Mouse (Mus musculus): ENCODE data around the gene Cog5. TPM values are rescaled to one million over a fixed set of nuclear protein-coding genes. Genes with fewer than 3 reads are reported as not detected.

Gene Cog5
- polyA plus RNA-seq, 2 experiments: 36.9 to 39.1 TPM

GRCm38 (mm10) chr12:31825821-31826220 is 171.2 kb downstream of the Cog5 start:
- 72% methylated on average over 10 of the region's 10 CpGs for WGBS
- no peak for ATAC-seq (ENCODE audit: low FRiP score, low read depth)
- no peaks in the 10 kb centered on the region for H3K27me3 ChIP-seq (ENCODE audit: control insufficient read depth, insufficient read depth, low read length)
- 0 out of 2 replicates have a peak, but pooled peaks cover 6% of the 10 kb centered on the region for H3K4me1 ChIP-seq (ENCODE audit: control insufficient read depth, insufficient read depth, low read length)
- no peak overlapping the region for H3K4me2 ChIP-seq (replicated peaks; ENCODE audit: low read depth, low read length, severe bottlenecking)
- H3K27ac ChIP-seq (replicated peaks; ENCODE audit: low read depth, low read length): no peak overlapping the region
- H3K4me3 ChIP-seq (replicated peaks; ENCODE audit: low read length): no peak overlapping the region
- TF ChIP-seq POLR2A (IDR thresholded peaks at IDR 0.05; ENCODE audit: borderline replicate concordance, extremely low read depth, insufficient read depth, insufficient read length): no peak
- H3K9ac ChIP-seq (ENCODE audit: low read depth, low read length, severe bottlenecking): no peak overlapping the region
- no peaks in the 10 kb centered on the region for H3K9me3 ChIP-seq (ENCODE audit: control insufficient read depth, low read length)
- 0 out of 2 replicates have a peak, but pooled peaks cover 3% of the 10 kb centered on the region for H3K36me3 ChIP-seq (ENCODE audit: control insufficient read depth, insufficient read depth, low read length)
- no peak for DNase-seq (ENCODE audit: low spot score)

GRCm38 (mm10) chr12:31826476-31826875 is 171.8 kb downstream of the Cog5 start:
- 89% methylated on average over 2 of the region's 2 CpGs for WGBS
- Histone ChIP-seq H3K27me3 (ENCODE audit: control insufficient read depth, insufficient read depth, low read length) (no peaks in the 10 kb centered on the region), H3K36me3 (ENCODE audit: control insufficient read depth, insufficient read depth, low read length) (0 out of 2 replicates have a peak, but pooled peaks cover 3% of the 10 kb centered on the region), H3K4me1 (ENCODE audit: control insufficient read depth, insufficient read depth, low read length) (0 out of 2 replicates have a peak, but pooled peaks cover 6% of the 10 kb centered on the region), H3K9ac (ENCODE audit: low read depth, low read length, severe bottlenecking) (no peak overlapping the region), H3K4me2 (replicated peaks; ENCODE audit: low read depth, low read length, severe bottlenecking) (no peak overlapping the region), H3K4me3 (replicated peaks; ENCODE audit: low read length) (no peak overlapping the region), H3K27ac (replicated peaks; ENCODE audit: low read depth, low read length) (no peak overlapping the region), H3K9me3 (ENCODE audit: control insufficient read depth, low read length) (no peaks in the 10 kb centered on the region)
- TF ChIP-seq POLR2A (IDR thresholded peaks at IDR 0.05; ENCODE audit: borderline replicate concordance, extremely low read depth, insufficient read depth, insufficient read length): no peak
- no peak for DNase-seq (ENCODE audit: low spot score)
- no peak for ATAC-seq (ENCODE audit: low FRiP score, low read depth)

GRCm38 (mm10) chr12:31835480-31835879 is 180.8 kb downstream of the Cog5 start:
- no peak overlapping the region for H3K9ac ChIP-seq (ENCODE audit: low read depth, low read length, severe bottlenecking)
- H3K4me2 ChIP-seq (replicated peaks; ENCODE audit: low read depth, low read length, severe bottlenecking): no peak overlapping the region
- H3K4me3 ChIP-seq (replicated peaks; ENCODE audit: low read length): no peak overlapping the region
- 88% methylated on average over 5 of the region's 5 CpGs for WGBS
- no peak overlapping the region for H3K27ac ChIP-seq (replicated peaks; ENCODE audit: low read depth, low read length)
- H3K36me3 ChIP-seq (ENCODE audit: control insufficient read depth, insufficient read depth, low read length): peaks cover 7% of the 10 kb centered on the region; the same call in 1 of the 2 replicates
- no peak for TF ChIP-seq POLR2A (IDR thresholded peaks at IDR 0.05; ENCODE audit: borderline replicate concordance, extremely low read depth, insufficient read depth, insufficient read length)
- DNase-seq (ENCODE audit: low spot score): no peak
- no peak for ATAC-seq (ENCODE audit: low FRiP score, low read depth)
- no peaks in the 10 kb centered on the region for H3K27me3 ChIP-seq (ENCODE audit: control insufficient read depth, insufficient read depth, low read length)
- no peaks in the 10 kb centered on the region for H3K9me3 ChIP-seq (ENCODE audit: control insufficient read depth, low read length)
- H3K4me1 ChIP-seq (ENCODE audit: control insufficient read depth, insufficient read depth, low read length): no peaks in the 10 kb centered on the region

GRCm38 (mm10) chr12:31836211-31836610 is 181.5 kb downstream of the Cog5 start:
- H3K9me3 ChIP-seq (ENCODE audit: control insufficient read depth, low read length): no peaks in the 10 kb centered on the region

GRCm38 (mm10) chr12:31838521-31838920 is 183.9 kb downstream of the Cog5 start:
- TF ChIP-seq POLR2A (IDR thresholded peaks at IDR 0.05; ENCODE audit: borderline replicate concordance, extremely low read depth, insufficient read depth, insufficient read length): no peak
- no peaks in the 10 kb centered on the region for H3K4me1 ChIP-seq (ENCODE audit: control insufficient read depth, insufficient read depth, low read length)
- H3K4me2 ChIP-seq (replicated peaks; ENCODE audit: low read depth, low read length, severe bottlenecking): no peak overlapping the region
- no peak overlapping the region for H3K27ac ChIP-seq (replicated peaks; ENCODE audit: low read depth, low read length)
- H3K27me3 ChIP-seq (ENCODE audit: control insufficient read depth, insufficient read depth, low read length): no peaks in the 10 kb centered on the region
- no peak overlapping the region for H3K9ac ChIP-seq (ENCODE audit: low read depth, low read length, severe bottlenecking)
- ATAC-seq (ENCODE audit: low FRiP score, low read depth) (no peak), DNase-seq (ENCODE audit: low spot score) (no peak)
- no peaks in the 10 kb centered on the region for H3K9me3 ChIP-seq (ENCODE audit: control insufficient read depth, low read length)
- H3K4me3 ChIP-seq (replicated peaks; ENCODE audit: low read length): no peak overlapping the region
- H3K36me3 ChIP-seq (ENCODE audit: control insufficient read depth, insufficient read depth, low read length): peaks cover 10% of the 10 kb centered on the region; the same call in 1 of the 2 replicates

More at GRCm38 (mm10) chr12:31836211-31836610, 181.5 kb downstream of the Cog5 start:
- Histone ChIP-seq H3K27me3 (ENCODE audit: control insufficient read depth, insufficient read depth, low read length) (no peaks in the 10 kb centered on the region), H3K4me3 (replicated peaks; ENCODE audit: low read length) (no peak overlapping the region), H3K9ac (ENCODE audit: low read depth, low read length, severe bottlenecking) (no peak overlapping the region), H3K27ac (replicated peaks; ENCODE audit: low read depth, low read length) (no peak overlapping the region), H3K36me3 (ENCODE audit: control insufficient read depth, insufficient read depth, low read length) (peaks cover 7% of the 10 kb centered on the region; the same call in 1 of the 2 replicates), H3K4me2 (replicated peaks; ENCODE audit: low read depth, low read length, severe bottlenecking) (no peak overlapping the region), H3K4me1 (ENCODE audit: control insufficient read depth, insufficient read depth, low read length) (no peaks in the 10 kb centered on the region)
- no peak for TF ChIP-seq POLR2A (IDR thresholded peaks at IDR 0.05; ENCODE audit: borderline replicate concordance, extremely low read depth, insufficient read depth, insufficient read length)
- no peak for DNase-seq (ENCODE audit: low spot score)
- ATAC-seq (ENCODE audit: low FRiP score, low read depth): no peak
- WGBS: 19% methylated on average over 1 of the region's 1 CpGs

- H3K27me3 ChIP-seq (ENCODE audit: control insufficient read depth, insufficient read depth, low read length): no peaks in the 10 kb centered on the region
- H3K9ac ChIP-seq (ENCODE audit: low read depth, low read length, severe bottlenecking): no peak overlapping the region
- no peak for ATAC-seq (ENCODE audit: low FRiP score, low read depth)
- H3K9me3 ChIP-seq (ENCODE audit: control insufficient read depth, low read length): no peaks in the 10 kb centered on the region
- no peak for TF ChIP-seq POLR2A (IDR thresholded peaks at IDR 0.05; ENCODE audit: borderline replicate concordance, extremely low read depth, insufficient read depth, insufficient read length)
- no peak overlapping the region for H3K27ac ChIP-seq (replicated peaks; ENCODE audit: low read depth, low read length)
- no peak overlapping the region for H3K4me2 ChIP-seq (replicated peaks; ENCODE audit: low read depth, low read length, severe bottlenecking)
- peaks cover 10% of the 10 kb centered on the region; the same call in 1 of the 2 replicates for H3K36me3 ChIP-seq (ENCODE audit: control insufficient read depth, insufficient read depth, low read length)
- no peak for DNase-seq (ENCODE audit: low spot score)
- H3K4me1 ChIP-seq (ENCODE audit: control insufficient read depth, insufficient read depth, low read length): no peaks in the 10 kb centered on the region
- H3K4me3 ChIP-seq (replicated peaks; ENCODE audit: low read length): no peak overlapping the region
These were observed 184.6 kb downstream of the Cog5 start for GRCm38 (mm10) chr12:31839249-31839648.
